Mouse (Mus musculus): ENCODE results near the gene Znrd1. TPM values are rescaled to one million over a fixed set of nuclear protein-coding genes. Genes with fewer than 3 reads are reported as not detected.

Gene Znrd1
- total RNA-seq, 2 experiments from 2014 or later, result 44.2 to 45.0 TPM

GRCm38 (mm10) chr17:36927496-36928120 is 30.8 kb downstream of the Znrd1 start:
- peak; percentile 52 to 53 for DNase-seq

DNA sequence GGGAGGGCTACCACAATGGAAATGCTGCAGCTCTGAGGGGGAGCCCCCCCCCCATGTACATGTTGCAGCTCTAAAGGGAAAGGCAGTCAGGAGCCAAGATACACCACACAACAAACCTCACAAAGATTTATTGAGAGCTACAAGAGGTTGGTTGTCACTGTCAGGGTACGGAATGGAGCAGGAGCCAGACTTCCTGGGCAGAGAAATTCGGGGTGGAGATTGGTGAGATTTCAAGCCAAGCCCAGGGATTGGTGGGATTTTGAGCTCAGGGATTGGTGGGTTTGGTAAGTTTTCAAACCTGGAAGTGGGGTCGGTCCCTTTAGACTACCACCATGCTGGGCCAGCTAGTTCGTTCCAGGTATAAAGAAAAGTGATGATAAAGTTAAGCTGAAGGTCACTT is 34.9 kb downstream of the Znrd1 start:
- no peak for DNase-seq

- no peak for DNase-seq
These were observed 35.6 kb downstream of the Znrd1 start for GRCm38 (mm10) chr17:36922715-36923114.

DNA sequence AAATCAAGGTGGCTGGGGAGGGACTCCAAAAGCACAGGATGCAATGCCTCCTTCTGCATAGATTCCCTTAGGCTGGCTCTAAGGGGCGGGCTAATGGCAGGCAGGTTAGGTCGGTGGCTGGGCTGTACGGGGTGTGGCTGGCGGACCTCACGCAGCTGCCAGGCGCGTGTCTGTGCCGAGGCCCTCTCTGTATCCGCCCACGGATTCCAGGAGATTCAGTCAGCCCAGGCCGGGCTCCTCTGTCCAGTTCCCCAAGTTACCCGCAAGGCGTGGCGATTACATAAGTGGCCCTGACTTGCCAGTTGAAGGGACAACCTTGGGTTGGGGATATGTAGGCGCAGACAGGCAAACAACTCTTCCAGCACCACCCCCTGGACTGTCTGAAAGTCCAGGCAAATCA is 38.1 kb downstream of the Znrd1 start:
- peak; percentile 78 to 84 for DNase-seq

GRCm38 (mm10) chr17:36915076-36915475 is 43.3 kb downstream of the Znrd1 start:
- peak; percentile 62 to 81 for DNase-seq

DNA sequence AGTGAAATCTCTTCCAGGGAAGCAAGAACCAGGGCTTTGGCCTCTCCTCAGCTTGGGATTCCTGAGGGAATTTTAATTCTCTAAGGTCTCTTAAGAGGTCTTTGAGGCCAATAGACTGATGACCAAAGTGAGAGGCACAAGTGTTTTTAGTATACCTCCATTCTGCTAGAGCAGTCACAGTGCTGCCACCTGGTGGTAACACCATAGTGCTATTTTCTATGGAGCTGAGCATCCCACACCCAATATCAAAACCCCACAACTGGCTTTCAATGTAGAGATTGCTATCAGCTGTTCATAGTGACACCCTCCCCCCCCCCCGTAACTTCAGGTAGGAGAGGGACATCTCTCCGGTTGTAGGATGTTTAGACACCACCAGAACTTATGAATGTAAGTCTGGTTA is 44.3 kb downstream of the Znrd1 start:
- peak; percentile 80 to 88 for DNase-seq

DNA sequence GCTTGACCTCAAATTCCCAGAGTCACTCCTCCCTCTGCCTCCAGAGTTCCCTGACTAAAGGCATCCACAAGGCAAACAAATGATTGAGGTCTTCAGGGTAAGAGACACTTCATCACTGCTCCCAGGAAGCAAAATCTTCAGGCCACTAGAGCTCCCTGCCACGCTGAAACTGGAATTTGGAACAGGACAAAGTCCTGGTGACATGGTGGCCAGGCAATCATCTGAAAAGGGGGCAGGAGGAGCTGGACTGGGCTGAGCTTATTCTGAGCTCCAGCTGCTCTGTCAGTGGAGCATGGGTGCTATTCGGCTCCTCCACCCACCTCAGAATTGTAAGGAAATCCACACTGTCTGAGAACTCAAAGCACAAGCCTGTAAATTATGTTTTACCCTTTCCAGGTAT is 46.3 kb downstream of the Znrd1 start:
- no peak for DNase-seq

DNA sequence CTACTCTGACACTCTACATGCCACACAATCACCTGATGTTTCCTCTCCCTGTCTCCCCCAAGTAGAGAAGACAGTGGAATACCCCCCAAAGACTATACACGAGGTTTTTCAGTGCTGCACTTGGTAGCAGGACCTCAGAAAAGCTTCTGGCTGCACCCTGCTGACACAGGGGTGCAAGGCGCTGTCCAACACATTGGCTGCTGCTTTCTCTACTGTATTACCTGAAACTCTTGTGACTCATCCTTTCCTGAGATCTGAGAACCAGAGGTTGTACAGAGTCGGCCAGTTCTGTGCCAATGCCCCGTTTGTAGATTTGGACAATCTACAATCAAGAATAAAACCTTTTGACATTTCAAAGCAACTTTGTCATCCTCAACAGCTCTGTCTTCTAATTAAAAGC is 48.6 kb downstream of the Znrd1 start:
- no peak for DNase-seq

- DNase-seq, result no peak
These were observed 50.1 kb downstream of the Znrd1 start for GRCm38 (mm10) chr17:36908235-36908634.

Other genes with a start within 250 kb of the Znrd1 start
- not detected for gene H2-M10.5, start 185.6 kb downstream of the Znrd1 start, total RNA-seq (2021)
- not detected for gene H2-M10.6, start 146.4 kb downstream of the Znrd1 start, total RNA-seq (2021)
- 10 to 100 TPM; 57.8 to 61.3 TPM for gene Trim26, start 121.4 kb downstream of the Znrd1 start, total RNA-seq (2021)
- under 1 TPM in 1 of 2 experiments, not detected in 1; 0.16 TPM for gene Trim15, start 91.3 kb downstream of the Znrd1 start, total RNA-seq (2021)
- under 1 TPM; 0.20 to 0.43 TPM for gene Trim10, start 89.0 kb downstream of the Znrd1 start, total RNA-seq (2021)
- gene Trim40, start 68.4 kb downstream of the Znrd1 start, total RNA-seq (2021), result under 1 TPM; 0.23 to 0.40 TPM
- not detected for gene Trim31, start 60.4 kb downstream of the Znrd1 start, total RNA-seq (2021)
- gene Rnf39, start 15.6 kb downstream of the Znrd1 start, total RNA-seq (2021), result under 1 TPM in 1 of 2 experiments, not detected in 1; 0.16 TPM
- 100 to 1,000 TPM in 1 of 2 experiments, 10 to 100 TPM in 1; 91.8 to 102 TPM for gene Ppp1r11, start 6.8 kb downstream of the Znrd1 start, total RNA-seq (2021)
- gene Znrd1as, start within 50 bp of the Znrd1 start, total RNA-seq (2021), result 10 to 100 TPM in 1 of 2 experiments, 1 to 10 TPM in 1; 9.0 to 13.6 TPM
- gene 2410137M14Rik, start 22.7 kb upstream of the Znrd1 start, total RNA-seq (2021), result not detected
- gene H2-M5, start 31.0 kb upstream of the Znrd1 start, total RNA-seq (2021), result not detected
- gene Zfp57, start 42.6 kb upstream of the Znrd1 start, total RNA-seq (2021), result 1 to 10 TPM; 1.5 to 3.3 TPM
- gene Mog, start 64.8 kb upstream of the Znrd1 start, total RNA-seq (2021), result not detected
- gene Gabbr1, start 87.4 kb upstream of the Znrd1 start, total RNA-seq (2021), result 10 to 100 TPM; 23.7 to 26.4 TPM
- gene Olfr90, start 129.9 kb upstream of the Znrd1 start, total RNA-seq (2021), result not detected
- not detected for gene Olfr91, start 139.7 kb upstream of the Znrd1 start, total RNA-seq (2021)
- gene Olfr92, start 161.5 kb upstream of the Znrd1 start, total RNA-seq (2021), result not detected
- not detected for gene Olfr93, start 202.9 kb upstream of the Znrd1 start, total RNA-seq (2021)
- under 1 TPM in 1 of 2 experiments, not detected in 1; 0.56 TPM for gene Ubd, start 235.3 kb upstream of the Znrd1 start, total RNA-seq (2021)
- not detected for gene Olfr94, start 242.4 kb upstream of the Znrd1 start, total RNA-seq (2021)